Mouse (Mus musculus) ovary, postnatal 36 days (tissue): ENCODE data around the gene Ube2b.

ENCODE experiments used
- DNase-seq: peaks from one replicate; pipeline ENCODE4 v3.0.0; 2022; ENCODE audit warnings: low spot score, mixed read lengths

Gene Ube2b

GRCm38 (mm10) chr11:51935636-51936434 is 64.7 kb downstream of the Ube2b start:
- no peak for DNase-seq
